Mouse (Mus musculus) retina, embryonic 14.5 days (tissue): Measurements from ENCODE around the gene Actn1.

ENCODE experiments used
- DNase-seq: peaks from one replicate; pipeline ENCODE4 v3.0.0-alpha.2; 2015; ENCODE audit warnings: low spot score

Actn1 gene

GRCm38 (mm10) chr12:80136264-80136930 lies 123.8 kb downstream of the Actn1 start:
- DNase-seq, result no peak

- no peak for DNase-seq
These were observed 125.0 kb downstream of the Actn1 start for GRCm38 (mm10) chr12:80135173-80135572.

- DNase-seq, result peak; percentile 55
These were observed 127.1 kb downstream of the Actn1 start for GRCm38 (mm10) chr12:80133011-80133545.

- peak; percentile 96 for DNase-seq
These were observed 127.7 kb downstream of the Actn1 start for GRCm38 (mm10) chr12:80132250-80133003.

GRCm38 (mm10) chr12:80131359-80132249 lies 128.6 kb downstream of the Actn1 start:
- peak; percentile 32 for DNase-seq

- DNase-seq, result peak; percentile 63
These were observed 129.4 kb downstream of the Actn1 start for GRCm38 (mm10) chr12:80130558-80131358.

- DNase-seq, result no peak
These were observed 130.6 kb downstream of the Actn1 start for GRCm38 (mm10) chr12:80129531-80129930.

GRCm38 (mm10) chr12:80127191-80127762 lies 132.9 kb downstream of the Actn1 start:
- no peak for DNase-seq

- no peak for DNase-seq
These were observed 134.9 kb downstream of the Actn1 start for GRCm38 (mm10) chr12:80125316-80125715.

- DNase-seq, result no peak
These were observed 135.4 kb downstream of the Actn1 start for GRCm38 (mm10) chr12:80124756-80125155.

- DNase-seq, result no peak
These were observed 136.0 kb downstream of the Actn1 start for GRCm38 (mm10) chr12:80124211-80124610.

GRCm38 (mm10) chr12:80123227-80123803 lies 136.9 kb downstream of the Actn1 start:
- DNase-seq, result no peak

- no peak for DNase-seq
These were observed 138.7 kb downstream of the Actn1 start for GRCm38 (mm10) chr12:80121438-80121837.

GRCm38 (mm10) chr12:80118588-80118987 lies 141.6 kb downstream of the Actn1 start:
- DNase-seq, result no peak
